Mouse (Mus musculus): Measurements from ENCODE around the gene Ankrd16. TPM values are rescaled to one million over a fixed set of nuclear protein-coding genes. Genes with fewer than 3 reads are reported as not detected.

Gene Ankrd16
- total RNA-seq (2017) = 82.4 and 98.9 TPM in 2 replicates

DNA sequence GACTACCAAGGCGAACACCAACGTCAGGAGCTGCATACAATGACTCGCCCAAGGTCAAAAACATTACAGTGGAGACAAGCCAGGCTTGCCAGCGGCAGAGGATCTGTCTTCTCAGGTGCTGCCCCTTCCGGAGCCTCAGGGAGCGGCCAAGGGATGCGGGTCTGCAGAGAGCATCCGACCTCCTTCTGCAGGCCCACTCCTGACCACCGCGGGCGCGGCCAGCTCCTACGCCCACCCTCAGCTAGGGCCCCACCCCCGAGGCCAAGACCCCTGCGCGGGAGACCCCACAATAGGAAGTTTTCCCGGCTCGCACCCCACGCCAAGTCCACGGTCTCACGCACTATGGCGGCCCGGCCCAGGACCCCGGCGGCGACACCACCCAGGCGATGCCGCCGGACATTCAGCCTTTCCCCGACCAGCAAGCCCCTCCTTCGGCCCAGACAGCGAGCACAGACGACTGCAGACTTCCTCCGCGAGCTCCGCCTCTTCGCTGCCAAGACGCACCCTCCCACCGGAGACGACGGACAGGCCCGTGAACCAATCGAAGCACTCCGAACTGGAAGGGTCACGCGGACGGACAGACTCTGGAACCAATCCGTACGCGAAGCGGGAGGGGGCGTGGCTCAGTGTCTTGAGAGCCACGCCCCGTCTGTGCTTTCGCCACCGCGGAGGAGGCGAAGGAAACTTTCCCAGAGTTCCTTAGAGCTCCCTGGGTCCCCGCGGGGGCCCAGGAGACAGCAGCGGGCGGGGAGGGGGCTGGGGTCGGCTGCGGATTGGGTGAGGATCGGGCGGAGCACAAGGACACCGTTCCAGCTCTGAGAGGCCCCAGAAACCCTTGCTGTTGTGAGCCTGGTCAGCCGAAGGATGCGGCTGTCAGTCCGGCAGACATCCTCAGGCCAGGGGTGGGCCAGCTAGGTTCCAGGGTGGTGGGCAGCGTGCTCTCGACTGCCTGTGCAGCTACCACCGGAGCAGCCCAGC is at the start of gene Ankrd16, which contains the start of gene Fbh1:
Ankrd16 (plus strand) TSS at position 786 of the 978 bp plus-strand sequence.
Fbh1 (minus strand) TSS at position 492 of the 978 bp plus-strand sequence.
- peak; percentile 93 for ATAC-seq (ENCODE audit: extremely low read depth, insufficient number of reproducible peaks, low FRiP score, poor library complexity, severe bottlenecking)

DNA sequence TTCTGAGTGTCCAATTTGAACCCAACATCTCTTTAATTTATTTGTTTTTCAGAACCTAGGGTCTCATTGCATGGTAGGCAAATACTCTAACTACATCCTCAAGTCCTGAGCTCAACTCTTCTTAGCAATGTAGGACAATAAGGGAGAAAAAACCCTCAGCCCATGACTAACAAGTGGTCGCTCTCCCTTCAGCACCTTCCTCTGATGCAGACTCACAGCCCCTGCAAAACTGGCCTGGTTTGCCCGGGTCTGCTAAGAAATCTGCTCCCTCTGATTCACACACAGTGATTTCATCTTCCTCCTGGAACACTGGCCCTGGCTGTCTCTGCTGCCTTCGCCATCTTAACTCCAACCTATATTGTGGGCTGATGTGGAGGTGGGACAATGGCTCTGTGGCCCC is 48.6 kb upstream of the Ankrd16 start:
- no peak for ATAC-seq (ENCODE audit: extremely low read depth, insufficient number of reproducible peaks, low FRiP score, poor library complexity, severe bottlenecking)

DNA sequence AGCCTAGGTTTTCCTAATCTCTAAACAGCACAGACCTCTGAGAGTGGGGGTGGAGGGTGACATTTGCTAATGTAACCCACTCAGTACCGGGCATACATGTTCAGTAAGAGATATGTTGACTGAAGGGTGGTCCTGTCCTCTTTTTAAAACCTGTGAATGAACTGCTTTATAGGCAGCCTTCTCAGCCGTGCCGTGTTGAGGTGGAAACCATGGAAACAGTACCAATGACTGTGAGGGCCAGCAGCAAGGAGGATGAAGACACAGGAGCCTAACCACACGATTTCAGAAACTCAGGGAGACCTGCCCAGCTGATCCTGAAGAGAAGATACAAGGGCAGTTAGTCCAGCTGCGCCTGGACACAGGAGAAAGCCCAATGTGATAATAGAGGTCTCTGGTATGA is 44.7 kb upstream of the Ankrd16 start:
- no peak for ATAC-seq (ENCODE audit: extremely low read depth, insufficient number of reproducible peaks, low FRiP score, poor library complexity, severe bottlenecking)

DNA sequence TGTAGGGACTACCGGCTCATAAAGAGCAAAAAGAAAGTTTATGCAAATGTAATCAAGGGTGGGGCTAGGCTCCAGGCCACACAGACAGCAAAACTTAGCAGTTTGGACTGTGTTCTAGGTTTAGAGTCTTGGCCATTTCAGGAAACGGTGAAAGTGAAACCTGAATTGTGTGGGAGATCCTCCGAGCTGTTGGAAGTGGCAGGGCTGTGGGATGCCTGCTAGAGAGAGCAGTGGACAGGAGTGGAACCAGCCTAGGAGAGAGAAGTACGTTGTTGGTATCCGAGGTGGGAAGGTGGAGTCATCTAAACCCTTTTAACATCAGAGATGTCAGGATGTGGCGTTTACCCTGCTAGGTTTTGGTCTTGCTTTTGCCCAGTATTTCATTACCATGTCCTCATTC is 41.8 kb upstream of the Ankrd16 start:
- no peak for ATAC-seq (ENCODE audit: extremely low read depth, insufficient number of reproducible peaks, low FRiP score, poor library complexity, severe bottlenecking)

DNA sequence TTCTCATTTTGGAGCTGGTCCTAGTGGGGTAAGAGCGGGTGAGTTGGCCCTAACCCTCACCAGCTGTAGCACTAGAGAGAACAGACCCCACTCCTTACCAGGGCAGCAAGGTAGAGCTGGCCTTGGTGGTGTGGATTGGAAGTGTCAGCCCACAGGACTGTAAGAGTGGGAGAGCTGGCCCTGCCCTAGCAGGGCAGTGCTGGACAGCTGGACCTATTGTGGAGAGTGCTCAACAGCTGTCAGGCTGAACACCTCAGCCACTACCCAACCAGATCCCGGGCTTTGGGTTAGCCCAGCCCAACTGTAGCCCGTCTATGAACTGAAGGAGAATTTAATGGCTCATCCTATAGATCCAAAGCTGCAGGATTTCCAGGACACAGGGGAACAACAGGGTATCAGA is 38.9 kb upstream of the Ankrd16 start:
- ATAC-seq (ENCODE audit: extremely low read depth, insufficient number of reproducible peaks, low FRiP score, poor library complexity, severe bottlenecking) = no peak

DNA sequence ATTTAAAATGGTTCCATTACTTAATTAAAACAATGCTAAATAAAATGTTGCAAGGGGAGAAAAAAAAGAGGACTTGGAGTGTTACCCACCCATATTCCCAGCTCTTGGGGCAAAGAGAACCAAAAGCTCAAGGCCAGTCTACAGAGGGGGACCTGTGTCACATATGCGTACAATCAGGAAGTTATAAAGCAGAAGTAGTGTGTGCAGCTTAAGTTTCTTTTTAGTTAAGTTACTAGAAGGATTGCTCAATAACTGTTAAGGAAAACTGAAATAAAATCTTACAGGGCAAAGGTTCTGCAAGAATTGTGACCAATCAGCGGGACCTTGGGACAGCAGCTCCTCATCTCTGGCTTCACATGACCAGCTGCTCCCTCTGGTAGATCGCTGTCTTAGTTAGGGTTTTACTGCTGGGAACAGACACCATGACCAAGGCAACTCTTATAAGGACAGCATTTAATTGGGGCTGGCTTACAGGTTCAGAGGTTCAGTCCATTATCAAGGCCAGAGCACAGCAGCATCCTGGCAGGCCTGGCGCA is 38.1 kb upstream of the Ankrd16 start:
- peak; percentile 89 for ATAC-seq (ENCODE audit: extremely low read depth, insufficient number of reproducible peaks, low FRiP score, poor library complexity, severe bottlenecking)

DNA sequence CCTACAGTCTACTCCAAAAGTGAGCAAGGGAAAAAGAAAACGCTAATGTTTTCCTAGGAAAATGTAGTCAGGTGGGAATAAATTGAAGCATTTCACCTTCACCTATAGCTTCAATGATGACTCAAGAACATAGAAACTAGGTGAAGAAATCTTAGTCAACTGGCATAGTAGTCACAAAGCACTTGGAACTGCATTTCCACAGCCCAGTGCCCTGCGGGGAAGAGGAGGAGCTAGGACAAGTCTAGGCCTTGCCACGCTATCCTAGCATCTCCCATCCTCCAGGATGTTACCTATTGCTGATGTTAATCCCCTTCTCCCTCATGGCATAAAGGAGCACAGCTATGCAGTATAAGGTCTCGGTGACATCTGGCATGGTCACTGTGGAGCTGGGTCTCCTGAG is 15.1 kb upstream of the Ankrd16 start:
- no peak for ATAC-seq (ENCODE audit: extremely low read depth, insufficient number of reproducible peaks, low FRiP score, poor library complexity, severe bottlenecking)

DNA sequence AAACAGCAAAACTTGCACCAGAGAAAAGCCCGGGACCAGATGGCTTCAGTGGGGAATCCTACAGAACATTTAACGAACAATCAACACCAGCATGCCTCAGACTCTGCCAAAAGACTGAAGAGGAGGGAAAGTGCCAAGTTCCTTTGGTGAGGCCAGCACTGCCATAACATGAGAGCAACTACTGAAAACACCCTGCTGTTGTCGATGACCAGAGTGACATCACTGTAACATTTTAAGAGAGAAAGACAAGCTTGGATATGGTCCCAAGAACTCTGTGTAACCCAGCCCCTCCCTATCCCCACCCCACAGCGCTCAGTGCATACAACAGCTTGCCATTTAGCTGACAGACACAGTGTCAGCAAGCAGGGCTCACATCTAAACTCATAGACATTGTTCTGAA is 12.0 kb upstream of the Ankrd16 start:
- ATAC-seq (ENCODE audit: extremely low read depth, insufficient number of reproducible peaks, low FRiP score, poor library complexity, severe bottlenecking) = no peak

DNA sequence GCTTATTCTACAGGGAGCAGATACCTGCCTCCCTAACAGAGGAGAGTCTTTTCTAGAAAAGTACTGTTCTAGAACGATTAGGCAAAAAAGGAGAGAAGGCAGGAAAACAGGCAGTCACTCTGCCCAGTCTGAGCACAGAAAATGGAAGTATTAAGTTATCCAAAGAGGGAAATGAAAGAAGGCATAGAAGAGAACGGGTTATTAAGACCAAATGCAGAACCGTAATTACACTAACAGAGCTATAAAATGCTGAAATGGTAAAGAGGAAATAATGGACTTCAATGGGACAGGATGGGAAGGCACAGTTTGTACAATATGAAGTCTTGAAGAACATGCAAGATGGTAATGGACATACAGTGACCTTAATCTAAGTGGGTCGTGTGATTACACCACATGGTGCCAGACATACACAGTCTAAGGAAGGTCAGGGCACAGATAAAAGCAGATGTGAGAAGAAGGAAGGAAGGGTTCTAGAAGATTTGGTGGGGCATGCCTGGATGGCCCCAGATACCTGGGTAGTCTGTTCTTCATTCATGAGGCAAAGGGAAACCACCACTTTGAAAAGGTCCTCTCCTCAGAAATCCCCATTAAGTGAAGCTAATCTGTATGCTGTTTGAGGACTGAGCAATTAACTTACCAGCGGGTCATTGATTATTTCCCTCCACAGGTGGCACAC is 11.1 kb upstream of the Ankrd16 start:
- ATAC-seq (ENCODE audit: extremely low read depth, insufficient number of reproducible peaks, low FRiP score, poor library complexity, severe bottlenecking) = no peak

DNA sequence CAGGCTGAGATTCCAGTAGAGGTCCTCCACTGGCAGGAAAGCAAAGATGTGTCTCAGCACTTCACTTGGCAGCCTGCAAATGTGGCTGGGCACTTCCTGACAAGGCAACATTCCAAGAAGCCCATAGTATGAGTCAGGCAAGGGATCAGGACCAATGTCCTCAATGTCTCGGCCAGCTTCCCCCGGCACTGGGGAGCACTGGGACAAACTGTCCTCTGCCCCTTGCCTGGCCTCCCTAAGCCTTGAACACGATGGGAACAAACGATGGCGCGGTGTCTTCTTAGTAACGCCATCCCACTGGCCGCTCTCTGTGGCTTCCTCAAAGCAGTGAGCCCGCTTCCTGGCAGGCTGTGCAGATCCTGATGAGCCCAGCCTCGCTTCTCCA is 10.5 kb upstream of the Ankrd16 start:
- ATAC-seq (ENCODE audit: extremely low read depth, insufficient number of reproducible peaks, low FRiP score, poor library complexity, severe bottlenecking) = no peak

DNA sequence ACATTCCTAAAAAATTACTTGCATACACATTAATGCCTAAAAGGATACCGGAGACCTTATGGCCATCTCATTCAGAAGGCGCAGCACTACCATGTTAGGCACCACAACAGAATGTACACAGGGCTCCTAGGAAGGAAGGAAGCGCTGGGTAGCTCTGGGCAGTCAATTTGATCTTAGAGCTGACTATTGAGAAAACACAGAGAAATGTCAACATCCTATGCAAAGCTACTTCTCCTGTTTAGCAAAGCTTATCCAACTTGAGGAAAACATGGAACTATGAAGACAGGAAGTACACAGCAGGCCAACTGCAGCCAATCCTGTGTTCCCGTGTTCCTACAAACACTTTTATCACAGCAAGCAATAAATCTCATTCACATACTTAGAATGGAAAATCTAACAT is 6.0 kb upstream of the Ankrd16 start:
- no peak for ATAC-seq (ENCODE audit: extremely low read depth, insufficient number of reproducible peaks, low FRiP score, poor library complexity, severe bottlenecking)

DNA sequence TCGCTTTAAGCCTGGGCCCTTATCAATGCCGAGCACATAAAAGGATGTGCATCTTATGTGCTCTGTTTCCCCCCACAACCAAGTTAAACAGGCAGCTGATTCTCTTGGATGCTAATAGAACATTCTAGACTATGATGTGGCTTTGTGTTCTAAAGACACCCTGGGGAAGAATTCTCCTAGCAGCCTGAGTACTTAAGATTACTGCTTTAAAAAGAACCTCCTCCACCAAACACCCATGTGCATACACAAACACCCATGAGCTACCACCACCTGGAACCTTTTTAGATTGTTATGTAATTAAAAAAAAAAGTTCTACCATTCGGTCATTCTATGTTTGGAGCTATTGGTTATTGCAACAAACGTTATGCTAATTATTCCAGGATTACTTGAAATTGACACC is 5.3 kb upstream of the Ankrd16 start:
- ATAC-seq (ENCODE audit: extremely low read depth, insufficient number of reproducible peaks, low FRiP score, poor library complexity, severe bottlenecking) = no peak

DNA sequence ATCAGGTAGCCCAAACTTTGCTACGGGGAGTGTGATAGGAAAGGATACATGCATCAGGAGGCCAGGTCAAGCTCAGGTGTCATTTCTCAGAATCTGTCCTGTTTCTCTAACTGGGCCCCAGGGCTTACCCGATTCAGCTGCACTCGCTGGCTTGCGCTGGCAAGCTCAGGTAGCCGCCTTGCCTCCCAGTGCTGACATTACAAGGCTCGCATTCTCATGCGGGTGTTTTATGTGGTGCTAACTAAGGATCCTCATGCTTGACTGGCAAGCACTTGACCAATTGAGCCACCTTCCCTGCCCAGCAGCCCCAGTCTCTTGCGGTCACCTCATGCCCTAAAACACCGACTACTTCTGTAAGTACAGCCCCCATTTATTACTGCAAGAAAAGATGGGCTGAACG is 3.2 kb upstream of the Ankrd16 start:
- ATAC-seq (ENCODE audit: extremely low read depth, insufficient number of reproducible peaks, low FRiP score, poor library complexity, severe bottlenecking) = no peak

DNA sequence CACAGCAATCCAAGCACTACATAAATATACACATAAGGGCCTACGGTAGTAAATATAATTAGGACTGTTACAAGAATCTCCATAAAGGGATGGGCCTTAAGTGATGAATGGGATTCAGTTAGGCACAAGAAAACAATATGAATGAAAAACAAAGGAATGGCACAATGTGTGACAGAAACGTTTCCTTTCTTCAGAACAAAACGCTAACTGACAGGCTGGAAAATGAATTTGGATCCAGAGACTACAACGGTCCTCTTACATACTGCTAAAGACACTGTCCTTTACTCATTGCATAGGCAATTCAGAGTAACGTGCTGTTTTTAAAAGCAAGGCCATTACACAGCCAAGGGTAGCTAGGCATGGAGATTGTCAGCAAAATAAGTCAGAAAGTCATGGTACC is 2.6 kb upstream of the Ankrd16 start:
- ATAC-seq (ENCODE audit: extremely low read depth, insufficient number of reproducible peaks, low FRiP score, poor library complexity, severe bottlenecking) = no peak

DNA sequence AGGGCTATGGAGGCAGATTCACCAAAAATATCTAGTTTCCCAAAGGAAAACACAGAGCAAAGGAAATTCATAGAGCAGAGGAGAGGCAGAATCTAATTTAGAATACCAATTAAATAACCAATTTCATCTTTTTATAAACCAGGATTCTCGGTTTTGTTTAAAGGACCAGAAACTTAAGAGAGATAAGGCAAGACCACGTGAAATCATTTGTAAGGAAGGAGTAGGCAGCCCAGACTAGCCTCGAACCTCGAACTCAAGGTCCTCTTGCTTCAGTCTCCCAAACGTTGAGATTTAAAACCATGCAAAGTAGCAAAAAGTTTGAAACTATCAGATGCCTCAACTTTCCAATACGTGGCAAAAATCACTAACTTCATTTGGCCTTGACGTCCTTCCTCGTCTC is 1.3 kb upstream of the Ankrd16 start:
- ATAC-seq (ENCODE audit: extremely low read depth, insufficient number of reproducible peaks, low FRiP score, poor library complexity, severe bottlenecking) = no peak

DNA sequence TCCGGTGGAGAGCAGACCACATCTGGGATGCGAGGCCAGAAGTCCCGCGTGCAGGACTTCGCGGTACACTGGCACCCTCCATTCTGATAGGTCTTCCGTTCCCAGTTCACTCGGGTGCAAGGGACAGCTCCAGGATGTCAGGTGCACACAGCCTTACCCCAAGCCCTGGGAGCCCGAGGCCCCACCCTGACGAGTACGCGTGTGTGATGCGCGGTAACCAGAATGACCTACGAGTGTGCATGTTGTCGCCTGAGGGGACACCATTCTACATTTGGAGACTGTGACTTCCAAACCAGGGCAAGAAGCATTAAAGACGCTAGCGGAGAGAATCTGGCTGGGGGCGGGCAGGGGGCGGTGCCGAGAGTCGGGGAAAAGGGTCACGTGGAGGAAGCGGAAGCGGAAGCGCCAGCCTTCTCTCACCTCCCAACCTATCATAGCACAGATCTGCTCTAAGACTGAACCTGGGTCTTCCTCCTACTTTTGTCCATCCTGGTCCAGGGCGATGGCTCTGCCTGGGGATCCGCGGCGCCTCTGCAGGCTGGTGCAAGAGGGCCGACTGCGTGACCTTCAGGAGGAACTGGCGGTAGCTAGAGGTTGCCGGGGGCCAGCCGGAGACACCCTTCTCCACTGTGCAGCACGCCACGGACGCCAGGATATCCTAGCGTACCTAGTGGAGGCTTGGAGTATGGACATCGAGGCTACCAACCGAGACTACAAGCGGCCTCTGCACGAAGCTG is 579 bp downstream of the Ankrd16 start:
- peak; percentile 81 for ATAC-seq (ENCODE audit: extremely low read depth, insufficient number of reproducible peaks, low FRiP score, poor library complexity, severe bottlenecking)

DNA sequence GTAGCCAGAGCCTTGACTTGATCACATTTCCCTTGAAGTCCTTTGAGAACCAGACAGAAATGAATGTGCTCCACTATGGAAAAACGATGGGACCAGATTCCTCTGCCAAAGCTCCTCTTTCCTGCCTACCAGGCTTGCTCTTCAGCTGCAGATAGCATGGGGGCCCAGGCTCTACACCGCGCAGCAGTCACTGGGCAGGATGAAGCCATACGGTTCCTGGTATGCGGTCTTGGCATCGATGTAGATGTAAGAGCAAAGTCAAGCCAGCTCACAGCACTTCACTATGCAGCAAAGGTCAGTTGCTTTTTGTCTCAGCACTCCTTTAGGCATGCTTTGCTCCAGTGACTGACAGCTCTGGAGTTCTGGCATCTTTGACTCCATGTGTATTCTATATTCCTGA is 6.5 kb downstream of the Ankrd16 start:
- ATAC-seq (ENCODE audit: extremely low read depth, insufficient number of reproducible peaks, low FRiP score, poor library complexity, severe bottlenecking) = no peak

DNA sequence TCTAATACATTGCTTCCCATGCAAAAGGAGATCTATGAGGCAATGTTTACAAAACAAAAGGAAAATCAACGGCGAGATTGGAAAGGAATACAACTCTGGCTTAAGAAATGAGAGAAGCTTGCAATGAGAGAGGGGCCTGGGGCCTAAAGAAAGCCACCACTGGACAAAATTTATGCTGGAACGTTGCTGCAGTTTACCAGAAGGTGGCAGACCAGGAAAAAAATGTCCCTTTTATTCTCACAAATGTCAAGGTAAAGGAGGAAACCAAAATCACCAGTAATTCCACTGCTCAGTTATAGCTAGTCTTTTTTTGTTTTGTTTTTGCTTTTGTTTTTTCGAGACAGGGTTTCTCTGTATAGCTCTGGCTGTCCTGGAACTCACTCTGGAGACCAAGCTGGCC is 17.0 kb downstream of the Ankrd16 start:
- no peak for ATAC-seq (ENCODE audit: extremely low read depth, insufficient number of reproducible peaks, low FRiP score, poor library complexity, severe bottlenecking)

DNA sequence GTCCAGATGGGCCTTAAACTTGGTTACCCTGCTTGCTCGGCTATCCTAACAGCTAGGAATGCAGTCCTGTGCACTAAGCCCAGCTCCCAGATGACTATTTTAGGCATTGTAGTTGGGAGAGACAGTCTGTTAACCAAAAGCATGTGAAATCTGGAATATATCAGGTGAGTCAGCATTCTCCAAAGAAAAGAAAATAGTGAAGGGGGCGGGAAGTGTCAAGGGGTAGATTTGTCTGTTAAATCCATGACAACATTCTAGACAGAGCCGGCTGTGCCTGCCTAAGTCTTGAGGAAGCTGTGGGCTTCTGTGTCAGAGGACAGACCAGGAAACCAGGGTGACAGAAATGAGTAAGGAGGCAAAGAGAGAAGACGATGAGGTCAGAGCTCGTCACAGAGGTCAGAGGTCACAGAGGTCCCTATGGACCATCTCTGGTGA is 20.3 kb downstream of the Ankrd16 start:
- ATAC-seq (ENCODE audit: extremely low read depth, insufficient number of reproducible peaks, low FRiP score, poor library complexity, severe bottlenecking) = no peak
